Mouse (Mus musculus) thymus, postnatal 25 days (tissue): ENCODE measurements at regions not wholly inside any gene's neighbourhood (a gene's known extent, or its start where the extent isn't known, plus 50 kb on each side); places are given as distances from the start of the nearest gene placed in this dataset.

Experiments used
- DNase-seq: peaks from one replicate; pipeline ENCODE4 v3.0.0; 2022

DNA sequence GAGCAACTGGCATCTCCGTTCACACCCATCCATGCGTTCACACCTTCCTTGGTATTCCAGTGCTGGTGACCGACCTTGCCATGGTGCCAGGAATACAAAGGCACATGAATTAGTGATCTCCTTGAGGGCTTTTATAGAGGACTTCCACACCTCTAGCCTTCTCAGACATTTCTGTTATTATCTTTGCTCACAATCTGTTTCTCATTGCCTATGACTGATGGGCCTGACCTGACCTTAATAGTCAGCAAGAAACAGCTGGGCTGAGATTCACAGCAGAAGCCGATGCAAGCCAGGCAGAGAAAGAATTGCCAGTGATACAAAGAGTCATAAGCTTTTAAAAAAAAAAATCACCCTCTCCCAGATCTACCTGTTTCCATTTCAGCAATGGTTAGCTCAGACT is 197.7 kb upstream of the Gmds start:
- DNase-seq = no peak

DNA sequence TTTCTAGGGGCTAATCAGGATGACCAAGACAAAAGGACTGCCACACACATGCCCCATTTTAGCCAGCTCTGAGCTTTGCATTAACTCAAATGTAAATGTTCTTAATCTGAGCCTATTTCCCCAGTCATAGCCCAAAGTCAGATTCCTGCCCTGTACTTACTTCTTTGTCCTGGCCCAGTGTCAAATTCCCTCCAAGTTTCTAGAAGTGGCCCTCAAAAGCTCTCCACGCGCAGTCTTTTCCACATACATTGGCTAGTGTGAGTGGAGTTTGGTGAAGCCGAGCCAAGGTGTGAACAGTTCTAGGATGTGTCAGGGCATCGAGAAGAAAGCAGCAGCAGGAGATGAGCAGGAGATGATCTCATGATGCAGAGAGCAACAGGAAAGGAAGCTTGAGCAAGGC is 197.1 kb upstream of the Gmds start:
- no peak for DNase-seq

DNA sequence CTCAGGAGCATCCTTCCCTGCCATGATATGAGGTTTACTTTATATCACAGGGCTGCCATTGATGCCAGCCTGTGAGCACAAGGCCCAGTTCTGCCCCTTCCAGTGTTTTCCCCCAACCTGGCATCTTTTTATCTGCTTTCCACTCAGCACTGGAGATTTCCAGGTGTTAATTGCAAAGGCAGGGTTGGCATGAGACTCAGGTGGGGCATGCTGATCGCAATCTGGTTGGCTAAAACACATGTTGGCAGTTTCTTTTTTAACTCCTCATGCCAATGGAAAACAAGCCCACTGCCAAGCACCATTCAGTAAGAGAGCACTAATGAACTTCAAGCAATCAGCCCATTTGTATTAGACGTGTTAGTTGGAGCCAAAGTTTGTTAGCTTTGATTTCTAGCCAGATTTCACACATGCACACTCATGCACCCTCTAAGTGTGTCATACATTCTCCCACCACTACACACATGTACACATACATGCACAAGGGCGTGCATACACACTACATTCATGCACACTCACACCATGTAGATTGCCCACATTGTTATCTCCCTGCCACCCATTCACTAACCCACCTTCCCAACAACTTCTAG is 192.5 kb upstream of the Gmds start:
- no peak for DNase-seq

DNA sequence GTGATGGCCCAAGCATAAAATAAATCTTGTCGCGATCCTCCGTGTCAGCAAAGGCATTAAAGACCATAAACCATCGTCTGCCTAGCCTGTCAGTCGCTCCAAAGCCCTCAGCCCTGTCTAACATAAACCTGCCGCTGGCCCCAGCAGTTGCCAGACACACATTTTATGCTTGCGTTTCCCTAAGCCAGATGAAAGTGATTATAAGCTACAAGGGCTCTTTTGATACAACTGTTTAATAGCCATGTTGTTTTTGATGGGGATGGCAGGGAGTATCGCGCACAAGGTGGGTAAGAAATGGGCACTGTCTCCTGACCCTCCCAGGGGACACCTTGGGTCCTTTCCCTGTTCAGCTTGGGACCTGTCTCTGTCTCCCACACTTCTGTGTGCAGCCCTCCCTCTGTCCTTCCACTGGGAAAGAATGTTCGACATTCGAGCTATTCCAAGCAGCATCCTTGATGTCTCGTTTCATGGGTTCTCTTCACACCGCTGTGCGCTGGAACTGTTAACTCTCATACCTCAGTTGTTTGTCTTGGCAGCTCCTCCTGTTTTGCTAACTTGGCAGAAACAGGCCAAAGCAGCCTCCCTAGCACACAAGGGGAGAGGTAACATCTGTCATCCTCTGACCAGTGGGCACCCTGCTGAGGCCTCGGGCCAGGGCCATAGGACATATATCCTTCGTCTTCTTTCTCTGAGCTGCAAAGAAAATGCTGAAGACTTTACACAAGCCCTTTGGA is 180.2 kb upstream of the Gmds start:
- no peak for DNase-seq

DNA sequence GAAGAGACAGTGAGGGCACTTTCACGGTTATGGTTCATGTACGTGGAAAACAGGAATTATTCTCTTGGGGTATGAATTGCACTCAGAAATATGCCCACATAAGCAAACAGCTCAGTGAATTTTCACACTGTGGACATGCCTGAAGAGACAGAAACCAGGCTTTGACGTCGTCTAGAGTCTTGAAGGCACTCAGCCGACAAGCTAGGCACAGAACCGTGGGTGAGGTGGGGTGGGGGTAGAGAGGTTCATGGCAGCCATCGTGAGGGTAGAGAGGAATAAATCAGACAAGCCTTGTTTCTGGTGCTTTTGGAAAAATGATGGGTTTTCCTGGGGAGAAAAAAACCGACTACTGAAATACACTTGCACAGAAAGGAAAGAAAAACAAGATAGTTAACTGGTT is 179.0 kb upstream of the Gmds start:
- no peak for DNase-seq

DNA sequence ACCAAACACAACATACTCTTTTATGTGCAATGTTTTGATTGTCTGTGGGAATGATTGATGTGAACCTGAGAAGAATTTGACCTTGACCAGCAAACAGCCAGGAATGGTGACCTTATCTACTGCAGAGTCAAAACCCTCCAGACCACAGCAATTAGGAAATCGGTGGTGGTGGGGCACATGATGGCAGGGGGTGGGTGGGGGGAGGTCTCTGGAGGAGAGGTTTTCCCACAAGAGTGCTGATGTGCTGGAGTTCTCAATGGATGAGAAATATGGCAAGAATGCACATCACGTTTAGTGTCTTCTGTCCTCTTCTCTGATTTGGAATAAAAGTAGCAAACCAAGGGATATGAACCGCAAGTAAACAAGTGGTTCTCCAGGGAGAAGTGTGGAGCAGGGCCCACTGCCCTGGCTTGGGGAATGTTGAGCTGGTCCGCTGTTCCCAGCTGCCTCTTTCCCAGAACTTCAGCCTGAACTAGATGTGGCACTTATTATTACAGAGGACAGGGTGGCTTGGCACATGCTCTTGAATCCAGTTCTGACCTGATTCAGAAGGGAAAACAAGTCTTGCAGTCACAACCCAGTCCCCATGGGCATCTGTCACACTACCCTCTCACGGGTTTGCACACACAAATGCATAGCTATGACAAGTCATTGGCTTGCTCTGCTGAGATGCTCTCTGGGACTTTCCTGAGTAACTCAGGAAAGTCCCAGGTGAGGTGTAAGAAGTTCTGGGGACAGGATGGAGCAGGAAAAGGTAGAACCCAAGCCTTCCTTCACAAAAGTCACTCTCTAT is 170.9 kb upstream of the Gmds start:
- DNase-seq = no peak

DNA sequence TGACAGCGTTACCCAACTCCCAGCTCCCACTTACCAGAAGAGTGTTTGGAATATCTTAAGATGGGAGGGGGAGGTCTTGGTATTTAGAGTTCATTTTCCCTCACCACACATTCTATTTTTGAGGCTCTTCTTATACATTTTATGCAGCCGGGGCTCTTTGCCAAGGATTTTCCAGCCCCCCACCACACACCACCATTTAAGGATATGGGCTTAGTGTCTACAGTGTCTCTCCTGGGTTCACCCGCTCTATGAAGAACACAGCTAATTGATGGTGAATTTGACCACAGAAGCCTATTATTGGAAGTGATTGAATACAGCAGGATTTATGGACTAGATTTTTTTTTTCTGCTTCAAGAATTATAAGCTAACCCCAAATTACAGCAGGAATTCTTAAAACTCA is 169.9 kb upstream of the Gmds start:
- DNase-seq = no peak

DNA sequence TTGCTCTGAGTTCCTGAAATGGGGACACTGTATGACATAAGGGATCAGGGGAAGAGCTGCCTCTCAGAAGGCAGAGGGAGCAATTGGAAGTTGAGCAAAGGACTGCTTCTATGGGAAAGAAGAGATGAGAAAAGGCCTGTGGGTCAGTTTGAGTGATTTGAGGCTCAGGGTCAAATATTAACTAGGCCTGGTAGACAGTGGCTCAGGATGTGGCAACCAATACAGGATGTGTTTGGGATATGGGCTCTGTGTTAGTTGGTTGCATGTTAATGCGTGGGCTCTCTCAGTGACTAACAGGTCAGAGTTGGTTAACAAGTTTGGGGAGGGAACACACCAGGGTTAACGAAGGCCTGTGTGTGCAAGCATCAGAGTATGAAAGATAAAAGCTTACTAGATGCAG is 169.3 kb upstream of the Gmds start:
- DNase-seq = no peak

DNA sequence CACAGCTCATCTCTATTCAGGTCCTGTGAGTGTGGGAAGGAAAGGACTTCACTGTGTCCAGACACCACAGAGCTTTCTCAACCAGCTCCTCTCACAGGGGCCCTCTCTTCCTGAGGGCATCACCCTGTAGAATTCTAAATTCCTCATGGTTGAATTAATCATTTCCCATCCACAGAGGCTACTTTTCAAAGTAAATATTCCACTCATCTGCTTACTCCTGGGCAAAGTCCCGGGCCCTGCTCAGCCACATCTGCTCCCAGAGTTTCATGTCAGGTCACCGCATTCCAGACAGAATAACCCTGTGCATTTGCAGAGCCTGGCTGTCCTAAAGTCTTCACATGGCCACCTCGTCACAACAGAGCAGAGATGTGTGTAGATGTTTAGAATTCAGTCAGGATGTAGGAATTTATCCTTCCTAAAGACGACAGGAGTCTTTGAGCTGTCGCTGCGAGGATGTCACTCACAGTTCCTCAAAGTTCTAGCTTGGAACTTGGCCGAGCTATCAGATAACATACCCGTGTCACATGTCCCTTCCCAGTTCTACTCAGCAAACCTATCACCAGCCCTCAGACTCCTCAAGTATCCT is 159.8 kb upstream of the Gmds start:
- DNase-seq = no peak

GRCm38 (mm10) chr13:32496263-32496662 is 157.7 kb upstream of the Gmds start:
- DNase-seq = no peak

GRCm38 (mm10) chr13:32495063-32495462 is 156.5 kb upstream of the Gmds start:
- no peak for DNase-seq

GRCm38 (mm10) chr13:32493806-32494205 is 155.3 kb upstream of the Gmds start:
- no peak for DNase-seq

DNA sequence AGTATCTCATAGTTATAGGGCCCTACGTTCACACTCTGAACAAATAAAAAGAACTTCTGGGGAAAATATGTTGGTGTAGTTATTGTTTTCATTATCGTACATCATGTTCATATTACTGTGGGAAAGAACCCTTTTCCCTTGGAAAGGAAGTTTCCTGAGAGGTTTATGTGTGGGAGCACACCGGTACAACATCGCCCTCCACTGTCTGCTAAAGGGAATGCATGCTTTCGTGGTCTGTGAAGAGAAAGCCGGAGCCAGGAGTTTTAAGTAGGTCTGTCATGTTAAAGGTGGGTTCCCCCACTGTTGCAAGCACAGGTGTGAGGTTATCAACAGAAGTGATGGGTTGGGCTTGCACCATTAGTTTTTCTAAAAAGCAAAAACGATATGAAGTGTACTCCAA is 154.8 kb upstream of the Gmds start:
- DNase-seq = no peak

DNA sequence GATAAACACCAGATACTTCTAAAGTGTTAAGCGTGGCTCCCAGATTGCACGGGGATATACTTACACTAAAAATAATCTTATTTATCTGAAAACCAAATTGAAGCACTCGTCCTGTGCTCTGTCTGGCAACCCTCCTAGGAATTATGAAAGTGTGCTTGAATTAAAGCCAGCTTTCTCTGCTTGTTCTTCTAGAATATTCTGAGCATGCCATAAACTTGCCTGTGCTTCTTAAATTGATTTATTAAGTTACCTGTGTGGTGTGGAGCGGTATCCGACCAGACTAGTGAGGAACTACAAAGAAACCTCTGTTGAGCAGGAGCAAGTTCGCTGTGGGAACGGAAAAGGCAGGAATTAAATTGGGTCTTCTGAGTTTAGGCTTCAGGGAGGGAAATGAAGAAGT is 154.0 kb upstream of the Gmds start:
- no peak for DNase-seq

DNA sequence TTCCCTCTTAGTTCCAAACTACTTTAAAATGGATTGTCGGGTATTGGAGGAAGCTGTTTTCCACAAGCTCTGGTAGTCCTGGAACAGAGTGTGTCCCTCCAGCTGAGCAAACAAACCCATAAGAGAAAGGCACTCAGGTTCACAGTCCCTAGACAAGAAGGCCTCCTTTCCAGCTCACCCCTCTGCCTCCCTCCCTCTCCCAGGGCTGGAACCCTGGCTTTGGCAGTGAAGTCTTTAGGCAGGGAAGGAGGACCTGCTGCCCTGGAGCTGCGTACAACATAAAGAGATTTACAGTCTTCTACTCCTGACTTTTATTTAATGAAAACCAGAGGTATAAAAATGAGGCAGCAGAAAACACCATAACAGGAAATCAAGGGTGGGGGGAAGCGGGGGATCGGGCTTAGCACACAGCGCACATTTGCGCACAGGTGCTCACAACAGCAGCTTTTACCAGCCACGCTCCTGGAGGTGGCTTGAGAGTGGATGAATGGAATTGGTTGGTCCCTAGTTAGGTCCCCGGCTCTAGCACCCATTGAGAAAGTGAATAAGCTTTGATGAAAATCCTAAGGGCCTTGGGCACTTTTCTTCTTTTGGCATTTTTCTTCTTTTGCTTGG is 143.0 kb upstream of the Gmds start:
- DNase-seq = no peak

- no peak for DNase-seq
Measured at GRCm38 (mm10) chr13:32480029-32480428, 141.5 kb upstream of the Gmds start.

DNA sequence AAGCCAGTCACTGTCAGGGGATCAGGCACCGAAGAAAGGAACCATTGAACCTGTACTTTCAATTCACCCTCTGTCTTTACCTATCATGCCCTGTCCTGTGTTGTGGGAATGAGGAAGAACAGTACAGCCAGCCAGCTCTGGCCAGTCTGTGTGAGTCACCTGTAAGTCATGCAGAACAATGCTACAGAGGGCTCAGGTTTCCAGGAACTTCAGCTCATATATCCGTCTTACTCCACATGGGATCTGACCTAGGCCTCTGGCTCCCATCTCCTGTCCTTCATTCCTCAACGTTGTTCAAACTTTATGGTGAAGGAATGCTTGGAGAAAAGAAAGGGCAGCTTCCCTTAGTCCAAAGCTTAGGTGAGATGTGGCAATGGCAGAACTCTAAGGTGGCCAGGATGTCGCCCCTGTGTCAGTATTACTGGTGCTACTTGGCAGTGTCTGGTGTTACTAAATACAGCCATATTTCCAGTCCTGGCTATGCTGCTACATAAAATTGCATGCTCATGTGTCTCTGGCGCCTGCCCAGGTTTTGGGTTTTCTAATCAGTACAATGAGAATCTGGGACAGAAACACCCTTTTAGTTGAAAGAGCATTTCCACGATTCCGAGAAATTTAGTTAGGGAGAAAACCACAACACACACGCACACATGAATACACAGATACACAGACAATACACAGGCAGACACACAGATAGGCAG is 140.7 kb upstream of the Gmds start:
- no peak for DNase-seq

DNA sequence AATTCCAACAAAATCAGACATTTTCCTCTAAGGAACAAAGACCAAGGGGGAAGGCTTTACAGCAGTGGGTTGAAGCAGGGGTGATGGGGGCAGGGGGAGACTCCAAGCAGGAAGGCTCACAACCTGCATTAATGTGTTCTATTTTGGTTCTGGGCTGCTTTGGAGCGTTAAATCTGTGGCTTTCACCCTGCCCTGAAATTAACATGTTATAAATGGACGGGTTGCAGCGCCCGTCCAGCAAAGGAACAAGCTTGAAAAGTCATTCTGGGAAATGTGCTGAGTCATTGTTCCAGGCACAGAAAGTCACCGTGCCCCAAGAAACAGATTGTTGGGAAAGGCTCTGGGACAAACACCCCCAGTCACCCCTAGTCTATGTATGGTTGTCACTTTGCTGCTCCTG is 127.2 kb upstream of the Gmds start:
- no peak for DNase-seq

GRCm38 (mm10) chr13:32465041-32465682 is 126.6 kb upstream of the Gmds start:
- DNase-seq = no peak

DNA sequence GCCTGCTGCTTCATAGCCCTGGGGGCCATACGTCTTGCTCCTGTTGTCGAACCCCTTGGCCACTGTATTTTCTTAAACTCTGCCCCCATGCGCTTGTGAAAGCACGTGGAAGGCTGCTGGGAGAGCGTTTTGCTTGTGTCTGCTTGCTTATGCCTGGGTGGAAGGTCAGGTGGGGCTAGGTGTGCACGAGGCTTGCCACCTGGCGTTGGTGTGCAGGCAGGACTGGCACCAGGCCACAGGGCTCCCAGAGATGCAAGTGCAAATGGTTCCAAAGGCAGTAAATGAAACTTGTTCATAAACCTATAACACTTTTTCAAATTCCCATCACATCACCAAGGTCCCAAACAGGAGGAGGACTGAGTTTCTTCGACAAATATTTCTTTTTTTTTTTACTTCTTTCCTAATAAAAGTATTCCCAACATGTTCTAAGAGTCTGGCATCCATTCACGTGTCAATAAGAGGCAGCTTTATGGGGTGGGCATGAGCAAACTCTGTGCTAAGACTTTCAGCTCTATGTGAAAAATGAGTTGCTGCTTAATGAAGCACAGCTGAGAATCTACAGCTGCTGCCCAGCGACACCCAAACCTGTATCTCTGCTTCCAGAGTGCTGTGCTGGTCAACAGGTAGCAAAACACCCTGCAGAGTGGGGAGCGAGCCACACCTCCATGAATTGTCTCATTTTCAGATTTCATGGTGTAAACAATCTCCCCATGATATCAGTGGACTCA is 116.0 kb upstream of the Gmds start:
- no peak for DNase-seq

DNA sequence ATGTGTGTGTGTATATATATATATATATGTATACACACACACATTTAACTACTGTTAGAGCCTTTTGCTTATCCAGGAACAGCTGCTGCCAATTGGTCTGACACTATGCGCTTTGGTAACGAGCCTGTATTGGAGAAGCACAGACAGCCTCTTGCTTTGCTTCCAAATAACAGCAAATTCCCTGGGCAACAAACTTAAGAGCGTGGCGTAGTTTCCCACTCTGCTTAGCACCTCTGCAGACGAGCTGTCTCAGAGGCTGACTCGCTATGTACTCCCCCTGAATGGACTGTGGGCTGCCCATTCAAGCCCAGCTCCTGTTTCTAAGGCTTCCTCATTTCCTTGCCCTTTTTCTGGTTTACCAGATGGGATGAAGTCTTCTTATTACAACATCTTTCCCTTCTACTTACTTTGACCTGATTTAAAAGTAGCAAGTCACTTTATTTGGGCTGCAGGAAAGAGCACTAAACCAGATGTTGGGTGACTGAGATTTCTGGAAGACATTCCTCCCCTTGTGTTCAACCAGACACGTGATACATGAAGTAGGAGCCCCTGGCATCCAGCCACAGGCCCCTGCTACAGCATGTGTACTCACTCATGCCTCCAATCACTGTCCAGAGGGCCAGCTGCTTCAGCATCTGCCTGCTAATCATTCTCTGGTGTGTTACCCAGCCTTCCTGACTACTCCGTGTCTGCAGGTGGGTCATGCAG is 111.3 kb upstream of the Gmds start:
- DNase-seq = no peak
